Mouse (Mus musculus) adrenal gland, adult 8-10 months (tissue): Measurements from ENCODE around the gene Tmem156. TPM values are rescaled to one million over a fixed set of nuclear protein-coding genes. Genes with fewer than 3 reads are reported as not detected.
A peak's percentile ranks its signal among the peaks of the same experiment; 100 is the strongest.

Experiments
- DNase-seq: peaks from one replicate; pipeline ENCODE4 v3.0.0; 2022
- total RNA-seq, 4 experiments: library from RNA; stranded (reverse); gene quantifications; 2 replicates each; pipeline ENCODE4 v1.2.4; 2022

The Tmem156 gene
- total RNA-seq, 4 experiments from 2014 or later = 0.42 to 0.89 (median 0.73) TPM

DNA sequence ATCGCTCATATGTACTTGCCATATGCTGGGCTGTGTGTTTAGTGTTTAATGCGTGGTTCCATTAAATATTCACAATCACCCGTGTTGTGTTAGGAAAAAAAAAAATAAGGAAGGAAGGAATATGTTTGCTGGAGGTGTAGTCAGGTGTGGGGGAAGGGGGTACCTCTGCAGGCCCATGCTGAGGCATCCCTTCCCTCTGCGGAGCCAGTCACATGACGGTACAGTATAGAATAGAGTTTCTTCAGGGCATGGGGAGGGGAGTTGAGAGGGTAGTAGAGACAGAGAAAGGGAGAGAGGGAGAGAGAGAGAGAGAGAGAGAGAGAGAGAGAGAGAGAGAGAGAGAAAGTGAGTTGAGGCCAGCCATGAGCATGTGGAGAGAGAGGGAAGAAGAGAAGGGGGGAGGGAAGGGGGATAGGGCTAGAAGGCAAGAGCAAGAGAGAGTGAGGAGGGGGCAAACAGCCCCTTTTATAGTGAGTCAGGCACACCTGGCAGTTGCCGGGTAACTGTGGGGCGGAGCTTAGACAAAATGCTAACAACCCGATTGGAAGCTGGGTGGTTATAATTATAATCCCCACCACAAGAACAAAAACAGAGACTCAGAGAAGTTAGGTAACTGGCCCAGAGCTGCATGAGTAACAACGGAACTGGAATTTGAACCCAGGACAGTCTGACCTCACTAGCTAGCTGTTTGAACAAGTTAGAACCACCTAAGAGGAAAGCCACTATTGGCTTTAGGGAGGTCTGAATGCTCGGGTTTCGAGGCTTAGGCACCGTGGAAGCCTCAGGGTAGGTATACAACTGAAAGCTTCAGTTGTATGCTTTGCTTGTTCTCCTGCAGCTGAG is 45.3 kb downstream of the Tmem156 start:
- DNase-seq = no peak

DNA sequence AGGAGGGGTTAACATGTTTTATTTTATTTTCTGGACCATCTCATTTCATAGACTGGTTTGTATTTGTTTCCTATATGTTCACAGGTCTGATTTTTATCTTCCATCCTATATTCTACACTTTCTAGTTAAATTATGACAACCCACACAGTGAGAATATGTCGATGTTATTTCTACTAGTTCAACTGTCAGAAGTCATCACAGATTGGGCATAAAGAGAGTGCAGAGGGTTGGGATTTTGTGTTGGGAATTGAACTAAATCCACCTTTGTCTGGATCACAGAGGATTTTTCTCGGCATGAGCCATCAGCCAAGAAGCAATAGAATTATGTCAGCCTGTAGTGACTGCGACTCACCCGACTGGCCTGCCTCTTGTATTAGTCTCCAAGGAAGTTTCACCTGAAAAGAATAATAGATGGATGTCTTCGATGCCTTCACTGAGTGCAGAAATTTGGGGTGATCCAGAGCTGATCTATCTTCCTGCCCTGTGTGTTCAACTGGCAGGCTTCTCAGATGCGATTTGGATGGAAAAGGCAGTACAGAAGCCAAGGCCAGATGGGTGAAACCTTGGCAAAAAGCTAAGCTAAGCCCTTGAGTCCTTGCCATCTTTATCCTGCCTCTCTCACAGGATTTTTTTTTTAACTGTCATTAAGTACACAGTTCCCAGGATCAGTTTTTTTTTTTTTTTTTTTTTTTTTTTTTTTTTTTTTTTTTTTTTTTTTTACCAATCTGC is 46.1 kb downstream of the Tmem156 start:
- peak; percentile 50 for DNase-seq

DNA sequence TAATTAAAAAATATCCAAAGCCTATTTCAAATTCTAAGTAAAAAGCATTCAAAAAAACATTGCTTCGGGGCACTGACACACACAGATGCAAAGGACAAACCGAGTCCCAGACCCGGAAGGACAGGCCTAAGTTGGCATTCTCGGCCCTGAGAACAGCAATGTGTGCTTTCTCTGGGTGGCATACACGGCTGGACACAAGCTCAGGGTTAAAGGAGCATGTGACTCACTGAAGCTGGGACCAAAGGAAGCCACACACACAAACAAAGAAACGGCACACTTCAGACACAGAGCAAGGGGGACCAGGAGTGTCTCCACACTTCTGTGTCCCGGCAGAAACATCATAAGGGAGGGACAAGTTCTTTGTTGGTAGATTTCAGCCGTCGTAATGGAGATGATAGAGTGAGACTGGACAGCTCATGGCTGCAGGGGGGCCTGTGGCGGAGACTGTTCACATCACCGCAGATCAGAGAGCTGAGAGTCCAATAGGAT is 48.5 kb downstream of the Tmem156 start:
- DNase-seq = peak; percentile 36

DNA sequence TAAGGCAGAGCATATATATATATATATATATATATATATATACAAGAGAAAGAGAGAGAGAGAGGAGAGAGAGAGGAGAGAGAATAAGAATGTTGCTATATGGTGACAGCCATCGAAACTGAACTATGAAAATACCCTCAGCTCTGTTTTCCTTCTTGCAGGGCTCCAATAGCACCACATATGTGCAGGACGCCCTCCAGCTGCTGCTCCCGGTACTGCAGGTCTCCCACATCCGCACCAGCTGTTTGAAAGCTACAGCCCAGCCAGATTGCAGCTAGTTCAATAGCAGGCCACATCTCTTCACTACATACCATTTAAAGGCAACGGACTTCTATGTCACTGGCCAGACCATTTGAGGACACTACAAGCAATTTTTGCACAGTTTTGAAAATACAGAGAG is 51.5 kb downstream of the Tmem156 start:
- DNase-seq = no peak

DNA sequence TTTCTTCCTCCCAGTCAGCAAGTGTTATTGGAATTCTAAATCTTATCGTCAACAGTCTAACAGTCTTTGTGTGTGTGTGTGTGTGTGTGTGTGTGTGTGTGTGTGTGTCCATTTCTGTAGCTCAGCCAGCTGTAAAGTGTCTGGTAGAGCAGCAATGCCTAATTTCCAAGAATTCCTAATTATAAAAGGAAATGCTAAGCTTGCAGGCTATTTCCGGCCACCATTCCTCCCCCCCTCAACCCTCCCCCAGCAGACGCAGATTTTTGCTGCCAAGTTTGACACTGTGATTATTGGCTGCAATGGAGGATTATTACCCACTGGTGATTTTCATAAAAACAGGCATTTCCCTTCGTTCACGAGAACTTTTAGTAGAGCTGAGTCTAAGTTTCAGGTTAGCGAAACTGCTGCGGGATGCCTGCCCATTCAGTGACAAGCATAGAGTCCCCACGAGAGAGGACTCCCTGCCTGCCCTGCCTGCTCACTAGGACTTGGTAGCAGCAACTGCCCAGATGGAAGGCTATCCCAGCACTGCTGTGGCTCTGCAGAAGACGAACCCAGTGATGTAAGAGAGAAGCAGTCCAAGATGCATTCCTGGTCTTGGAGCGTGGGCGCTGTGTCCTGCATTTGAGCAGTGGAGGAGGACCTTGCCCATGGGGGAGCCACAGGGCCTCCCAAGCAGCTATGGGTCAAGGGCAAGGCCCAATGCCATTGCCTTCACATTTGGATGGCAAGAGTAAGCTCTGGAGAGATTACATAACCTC is 52.9 kb downstream of the Tmem156 start:
- peak; percentile 72 for DNase-seq

DNA sequence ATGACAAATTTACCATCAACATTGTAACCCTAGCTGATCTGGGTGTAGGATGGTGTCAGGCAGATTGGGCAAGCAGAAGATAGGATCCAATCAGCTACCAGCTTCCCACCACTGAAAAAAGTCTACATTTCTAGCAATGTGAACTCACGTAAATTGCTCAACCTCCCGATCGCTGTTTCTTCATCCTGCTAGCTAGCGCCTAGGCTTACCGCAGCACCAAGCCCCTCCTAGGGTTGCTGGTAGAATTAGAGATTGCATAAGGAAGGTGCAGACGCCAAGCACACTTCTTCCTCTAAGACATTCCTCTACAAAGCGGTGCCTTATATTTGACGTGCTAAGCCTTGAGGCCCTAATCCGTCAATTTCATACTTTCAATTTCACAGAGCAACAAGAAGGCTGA is 53.6 kb downstream of the Tmem156 start:
- no peak for DNase-seq

DNA sequence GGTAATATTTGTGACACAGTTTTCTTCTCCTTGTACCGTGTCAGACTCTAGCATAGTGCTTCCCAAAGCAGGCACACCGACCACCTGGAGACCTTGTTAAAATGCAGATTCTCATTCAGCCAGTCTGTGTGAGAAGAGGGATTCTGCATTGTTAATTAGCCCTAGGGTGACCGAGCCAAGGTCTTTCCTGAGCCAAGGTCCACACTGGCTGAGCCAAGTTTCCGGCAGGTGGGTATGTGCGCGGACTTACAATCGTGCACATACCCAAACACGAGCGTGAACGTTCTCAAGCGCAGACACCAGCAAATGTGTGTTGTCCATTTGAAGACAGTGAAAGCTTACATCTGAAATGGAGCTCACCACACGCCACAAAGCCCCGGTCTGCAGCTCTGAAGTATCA is 55.3 kb downstream of the Tmem156 start:
- DNase-seq = no peak

DNA sequence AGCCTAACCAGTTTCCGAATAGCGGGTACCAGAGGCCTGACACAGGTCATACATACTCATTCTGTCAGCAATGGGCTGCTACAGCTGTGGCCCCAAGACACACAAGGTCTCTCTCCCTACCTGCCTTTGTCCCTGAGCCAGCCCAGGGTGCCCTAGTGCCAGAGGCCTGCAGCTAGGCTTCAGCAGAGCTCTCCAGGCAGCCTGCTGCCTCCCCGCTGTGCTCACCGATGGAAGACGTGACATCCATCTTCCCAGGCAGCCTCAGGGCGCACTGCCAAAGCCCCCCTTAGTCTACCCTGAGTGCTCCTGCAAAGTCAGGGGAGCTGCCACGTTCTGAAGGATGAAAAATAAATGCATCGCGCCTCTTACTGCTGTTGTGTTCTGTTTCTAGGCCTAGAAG is 63.9 kb downstream of the Tmem156 start:
- DNase-seq = peak; percentile 42

DNA sequence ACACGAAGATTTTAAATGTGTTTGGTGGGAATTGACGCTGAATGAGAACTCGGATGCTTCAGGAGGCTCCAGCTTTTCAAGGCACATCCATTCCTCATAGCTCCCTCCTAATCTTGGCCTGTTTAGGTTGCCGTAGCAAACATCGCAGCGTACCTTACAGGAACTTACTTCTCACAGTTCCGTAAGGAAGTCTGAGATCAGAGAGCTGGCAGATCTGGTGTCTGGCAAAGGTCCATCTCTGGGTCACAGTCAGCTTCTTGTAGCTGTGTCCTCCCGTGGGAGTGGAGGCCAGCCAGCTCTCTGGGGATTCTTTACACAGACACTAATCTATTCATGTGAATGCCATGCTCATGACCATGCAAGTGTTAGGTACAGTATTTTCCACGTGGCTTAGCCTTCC is 65.2 kb downstream of the Tmem156 start:
- peak; percentile 40 for DNase-seq

DNA sequence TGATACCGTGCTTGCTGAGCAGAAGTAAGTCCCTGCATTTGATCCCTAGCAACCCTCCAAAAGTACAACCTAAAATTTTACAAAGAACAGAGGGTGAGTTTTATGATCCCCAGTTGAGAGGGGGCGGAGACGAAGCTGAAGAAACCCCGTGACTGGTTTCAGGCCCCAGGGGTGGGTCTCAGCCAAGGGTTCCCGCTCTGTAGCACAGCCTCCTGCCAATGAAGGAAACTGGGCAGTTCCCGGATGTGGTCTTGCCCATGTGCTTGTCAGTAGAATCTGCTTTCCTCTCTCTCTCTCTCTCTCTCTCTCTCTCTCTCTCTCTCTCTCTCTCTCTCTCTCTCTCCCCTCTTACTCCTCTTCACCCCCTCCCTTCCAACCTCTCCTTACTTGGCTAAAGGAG is 66.0 kb downstream of the Tmem156 start:
- no peak for DNase-seq

DNA sequence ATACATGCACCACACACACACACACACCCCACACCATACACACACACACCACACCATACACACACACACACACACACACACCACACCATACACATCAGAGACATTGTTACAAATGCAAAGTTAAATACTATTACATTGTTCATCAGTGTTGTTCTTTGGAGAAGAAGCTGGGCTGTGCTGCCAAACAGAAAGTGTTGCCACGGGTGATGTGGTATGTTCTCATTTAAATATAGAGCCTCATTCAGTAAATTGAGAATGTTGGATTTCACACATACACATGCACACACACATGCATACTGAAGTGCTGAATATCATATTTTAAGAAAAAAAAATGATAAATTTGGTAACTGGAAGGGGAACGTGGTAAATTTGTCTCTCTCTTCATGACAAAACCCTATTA is 67.3 kb downstream of the Tmem156 start:
- DNase-seq = no peak

DNA sequence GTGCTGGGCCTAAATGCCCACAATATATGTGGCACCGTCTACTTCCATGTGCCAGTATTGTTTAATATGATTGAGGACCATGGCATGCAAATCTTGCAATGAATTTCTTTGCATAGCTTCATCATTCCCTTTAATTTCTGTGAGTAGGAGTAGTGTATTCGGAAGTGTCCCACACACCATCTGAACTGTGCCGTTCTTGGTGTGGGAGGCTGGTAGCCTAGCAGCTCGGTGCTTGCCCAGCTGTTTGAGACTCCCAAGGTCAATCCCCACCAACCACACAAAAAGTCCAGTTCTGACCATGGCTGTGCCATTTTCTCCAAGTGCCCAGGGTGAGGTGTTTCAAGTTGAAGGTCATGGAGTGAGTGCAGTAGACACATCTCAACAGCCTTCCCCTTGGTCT is 69.9 kb downstream of the Tmem156 start:
- DNase-seq = no peak

DNA sequence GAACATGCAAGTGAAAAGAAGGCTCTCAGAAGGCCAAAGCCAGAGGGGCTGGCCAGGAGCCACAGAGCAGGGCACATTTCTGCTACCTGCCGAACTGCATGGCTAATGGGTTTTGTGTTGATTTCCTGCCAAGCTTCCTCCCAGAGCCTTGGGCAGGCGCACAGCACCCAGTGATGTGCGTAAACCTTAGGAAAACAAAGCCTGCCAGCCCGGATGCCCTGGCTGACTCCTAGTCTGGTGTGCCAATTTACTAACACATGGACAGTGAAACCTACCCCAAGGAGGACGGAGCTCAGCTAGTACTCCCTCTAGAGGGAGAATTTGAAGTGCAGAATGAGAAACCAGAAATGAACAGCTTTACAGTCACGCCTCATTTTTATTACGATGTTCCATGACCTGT is 72.1 kb downstream of the Tmem156 start:
- peak; percentile 76 for DNase-seq

DNA sequence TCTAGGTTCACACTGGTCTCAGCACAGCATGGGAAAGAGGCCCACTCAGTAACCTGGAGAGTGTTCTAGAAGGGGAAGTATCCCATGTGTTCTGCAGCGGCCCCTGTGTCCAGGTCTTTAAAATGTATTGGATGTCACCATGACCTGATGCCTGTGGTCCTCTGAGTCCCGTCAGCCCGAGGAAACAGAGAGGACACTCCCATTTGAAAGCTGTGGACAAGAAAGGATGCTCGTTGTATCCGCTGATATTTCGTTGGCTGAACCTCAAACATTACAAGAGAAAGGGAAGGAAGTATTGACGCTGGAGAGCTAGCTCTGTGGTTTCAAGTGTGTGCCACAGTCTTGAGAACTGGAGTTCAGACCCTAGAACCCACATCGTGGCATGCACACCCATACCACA is 72.8 kb downstream of the Tmem156 start:
- DNase-seq = no peak

DNA sequence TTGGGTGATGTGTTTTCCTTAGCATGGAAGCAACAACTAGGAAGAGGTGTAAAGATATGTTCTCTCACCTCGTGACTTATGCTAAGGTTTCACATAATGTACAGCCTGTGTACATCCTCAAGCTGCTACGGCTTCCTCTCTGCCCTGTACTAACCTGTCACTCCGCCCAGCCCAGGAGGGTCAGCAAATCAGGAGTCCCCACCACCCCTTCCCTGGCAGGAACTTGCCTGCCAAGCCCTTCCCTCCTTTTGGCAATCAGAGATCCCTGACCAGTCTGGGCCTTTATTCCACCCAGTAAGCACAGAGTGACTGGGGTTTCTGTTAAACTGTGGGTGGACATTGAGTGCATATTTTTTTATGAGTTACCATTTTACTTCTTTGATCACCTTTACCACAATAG is 76.4 kb downstream of the Tmem156 start:
- no peak for DNase-seq

DNA sequence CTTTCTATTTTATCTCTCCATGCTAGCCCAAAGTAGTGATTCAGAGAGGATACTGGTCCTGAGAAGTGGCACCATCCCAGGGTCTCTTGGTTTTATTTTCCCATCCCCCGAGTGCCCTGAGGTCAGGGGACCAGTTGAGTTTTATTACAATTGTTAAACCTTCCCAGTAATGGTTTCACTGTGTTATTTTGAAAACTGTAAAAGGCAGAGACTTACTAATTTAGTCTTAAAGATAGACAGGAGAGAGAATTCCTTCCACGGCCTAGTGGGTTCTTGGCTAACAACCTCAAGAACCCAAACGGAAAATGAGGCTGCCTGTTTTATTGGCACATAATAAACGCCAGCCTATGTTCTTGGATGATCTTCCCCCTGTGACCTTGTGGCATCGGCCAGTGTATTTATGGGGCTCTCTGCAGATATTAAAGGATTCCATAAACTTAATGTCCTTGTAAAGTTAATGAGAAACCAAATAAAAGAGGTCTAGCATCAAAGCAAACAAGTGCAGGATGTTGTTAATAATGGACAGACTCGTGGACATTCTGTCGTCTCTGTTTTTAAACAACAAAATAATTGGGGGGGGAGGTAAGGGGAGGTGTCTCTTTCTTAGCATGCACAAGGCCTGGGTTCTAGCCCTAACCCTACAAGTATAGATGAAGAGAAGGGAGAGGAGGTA is 79.9 kb downstream of the Tmem156 start:
- no peak for DNase-seq

DNA sequence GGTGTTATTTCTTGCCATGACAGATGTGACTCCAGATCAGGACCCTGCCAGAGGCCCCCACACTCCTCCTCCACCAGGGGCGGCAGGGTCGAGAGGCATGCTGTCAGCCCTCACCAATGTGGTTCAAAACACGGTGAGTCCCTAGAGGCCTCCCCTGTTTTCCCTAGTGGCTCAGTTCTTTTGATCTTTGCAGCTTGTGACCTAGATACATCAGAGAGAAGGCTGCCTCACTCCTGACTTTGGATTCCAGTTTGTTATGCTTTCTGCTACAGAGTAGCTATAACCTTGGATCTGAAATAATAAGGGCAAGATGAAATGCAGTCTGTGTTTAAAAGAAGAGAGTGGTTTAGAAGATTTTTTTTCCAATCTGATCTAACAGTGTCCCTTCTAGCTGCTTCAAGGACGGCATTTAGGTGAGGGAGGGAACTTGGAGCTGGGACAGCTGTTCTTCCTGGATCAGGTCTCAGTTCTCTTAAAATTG is 85.9 kb downstream of the Tmem156 start:
- peak; percentile 65 for DNase-seq

DNA sequence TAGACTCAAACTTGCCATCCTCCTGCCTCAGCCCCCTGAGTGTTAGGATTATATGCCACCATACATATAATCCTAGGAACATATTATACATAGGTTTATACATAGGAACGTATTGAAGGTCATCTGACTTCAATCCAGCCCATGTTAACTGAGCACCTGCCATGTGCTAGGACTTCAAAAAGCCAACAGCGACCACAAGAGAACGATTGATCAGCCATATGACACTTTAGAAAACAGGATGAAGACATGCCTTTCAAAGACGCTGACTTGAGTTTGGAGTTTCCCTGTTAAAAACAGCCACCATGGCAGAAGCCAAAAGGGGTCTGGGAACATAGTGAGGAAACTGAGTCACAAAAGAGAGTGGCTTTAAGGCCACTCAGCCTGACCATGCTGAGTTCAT is 86.7 kb downstream of the Tmem156 start:
- no peak for DNase-seq
